Mouse (Mus musculus) left cerebral cortex, postnatal 25 days (tissue): ENCODE data around the gene Cd82. TPM values are rescaled to one million over a fixed set of nuclear protein-coding genes. Genes with fewer than 3 reads are reported as not detected.
A peak's percentile ranks its signal among the peaks of the same experiment; 100 is the strongest.

ENCODE experiments used
- DNase-seq, 2 experiments: peaks; one replicate each; pipeline ENCODE4 v3.0.0; 2022; ENCODE audit warnings: low spot score in 2 of 2, mixed read lengths in 1 of 2
- intact Hi-C: fragments of 180-260 bp; cut with DNase I; formaldehyde crosslinking; loops from one replicate; pipeline ENCODE4 v1.15.1; 2025
- total RNA-seq, 2 experiments: library from RNA; stranded (reverse); gene quantifications; 2 replicates each; pipeline ENCODE4 v1.2.3; 2021

Gene Cd82
- total RNA-seq, 2 experiments from 2014 or later: 15.7 to 16.3 TPM

DNA sequence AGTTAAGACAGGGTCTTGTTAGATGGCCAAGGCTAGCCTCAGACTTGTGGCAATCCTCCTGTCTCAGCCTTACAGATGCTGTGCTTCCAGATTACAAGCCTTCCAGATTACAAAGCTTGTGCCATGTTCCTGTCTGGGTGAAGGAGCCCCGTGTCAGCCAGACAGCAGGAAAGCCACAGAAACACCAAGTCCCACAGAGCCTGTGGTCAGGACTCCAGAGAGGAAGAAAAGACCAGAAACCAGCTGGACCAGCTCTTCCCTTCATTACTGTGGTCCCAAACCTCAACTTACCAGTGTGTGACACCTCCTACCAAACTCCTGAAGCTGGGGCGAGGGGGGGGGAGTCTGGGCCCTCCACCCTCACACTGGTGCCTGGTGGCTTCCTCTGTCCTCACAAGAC lies 13.3 kb downstream of the Cd82 start:
- DNase-seq: no peak
- intact Hi-C loops: no loop called here

GRCm38 (mm10) chr2:93448774-93449173 lies 14.2 kb downstream of the Cd82 start:
- DNase-seq: no peak
- intact Hi-C loops: no loop called here

- intact Hi-C loops: no loop called here
Measured at GRCm38 (mm10) chr2:93447500-93448249, 15.3 kb downstream of the Cd82 start.

GRCm38 (mm10) chr2:93446606-93447353 lies 16.2 kb downstream of the Cd82 start:
- intact Hi-C loops: no loop called here

More at GRCm38 (mm10) chr2:93447500-93448249, 15.3 kb downstream of the Cd82 start:
- DNase-seq: no peak

DNA sequence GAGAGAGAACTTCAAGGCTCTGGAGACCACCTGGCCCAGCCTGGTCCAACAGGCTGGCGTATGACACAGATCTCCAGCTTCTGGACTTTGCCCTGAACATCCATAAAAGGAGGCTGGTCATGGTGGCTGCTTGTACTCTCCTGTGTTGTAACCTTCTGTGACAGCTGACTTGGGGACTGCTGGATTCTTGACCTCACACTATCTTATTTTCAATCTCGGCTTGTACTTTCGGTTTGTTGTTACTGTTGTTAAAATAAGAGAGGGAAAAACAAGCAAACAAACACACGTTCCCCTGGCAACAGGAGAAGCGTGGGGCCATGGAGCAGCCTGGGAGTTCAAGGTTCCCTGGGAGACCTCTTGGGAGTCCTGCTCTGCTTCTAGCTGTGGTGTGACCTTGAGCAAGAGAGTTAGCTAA lies 17.7 kb downstream of the Cd82 start:
- DNase-seq: no peak
- intact Hi-C loops: no loop called here

More at GRCm38 (mm10) chr2:93446606-93447353, 16.2 kb downstream of the Cd82 start:
- no peak for DNase-seq

GRCm38 (mm10) chr2:93444280-93444679 lies 18.7 kb downstream of the Cd82 start:
- DNase-seq: no peak
- intact Hi-C loops: no loop called here

GRCm38 (mm10) chr2:93443106-93443505 lies 19.8 kb downstream of the Cd82 start:
- no peak for DNase-seq
- intact Hi-C loops: no loop called here

DNA sequence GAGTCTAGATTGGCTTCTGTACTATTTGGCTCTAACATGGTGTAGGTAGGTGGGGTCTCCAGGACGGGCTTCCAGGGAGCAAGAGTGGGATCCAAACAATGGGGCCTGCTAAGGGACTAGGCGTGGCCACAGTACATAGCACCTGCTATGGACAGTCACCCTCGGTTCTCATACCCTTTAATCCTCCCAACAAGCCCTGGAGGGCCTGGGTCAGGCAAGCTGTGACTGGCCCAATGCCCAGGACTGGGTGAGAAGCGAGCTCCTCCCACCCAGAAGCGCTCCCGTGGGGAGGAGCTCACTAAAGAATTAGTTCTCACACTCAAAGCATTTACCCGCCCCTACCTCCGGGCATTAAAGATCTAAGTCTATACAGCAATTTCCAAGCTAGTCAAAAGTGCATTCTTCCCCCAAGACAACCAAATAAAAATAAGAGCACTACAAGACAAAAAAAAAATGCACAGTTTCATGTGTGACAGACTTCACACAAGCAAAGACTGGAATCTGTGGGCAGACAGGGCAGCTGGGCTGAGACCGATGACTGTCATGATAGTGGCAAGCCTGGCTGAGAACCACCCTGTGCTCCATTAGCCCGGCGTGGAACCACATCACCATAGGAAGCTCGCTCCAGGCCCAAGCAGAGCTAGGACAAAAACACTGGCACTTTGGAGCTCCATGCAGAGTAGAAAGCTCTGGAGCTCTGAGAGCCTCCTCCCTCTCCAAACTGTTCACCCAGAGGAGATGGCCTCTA lies 23.0 kb downstream of the Cd82 start:
- intact Hi-C loops: no loop called here
- no peak for DNase-seq

DNA sequence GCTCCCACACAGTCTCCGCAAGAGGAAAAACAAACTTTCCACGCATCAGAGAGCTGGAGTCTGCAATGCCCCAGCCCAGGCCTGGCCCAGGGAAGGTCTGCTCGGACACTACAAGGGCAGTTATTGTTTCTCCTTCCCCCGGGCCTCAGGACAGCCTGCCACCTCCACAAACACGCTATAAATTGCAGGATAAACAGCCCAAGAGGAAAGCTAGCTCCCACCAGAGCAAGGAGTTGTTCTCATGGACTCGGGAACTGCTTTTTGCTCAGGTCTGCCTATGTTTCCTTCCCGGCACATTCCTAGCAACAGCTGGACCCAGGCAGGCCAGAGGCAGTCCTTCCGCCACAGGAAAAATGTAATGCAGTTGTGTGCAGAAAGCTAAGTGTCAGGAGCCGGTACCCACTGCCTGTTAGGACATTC lies 23.6 kb downstream of the Cd82 start:
- no peak for DNase-seq
- intact Hi-C loops: no loop called here

DNA sequence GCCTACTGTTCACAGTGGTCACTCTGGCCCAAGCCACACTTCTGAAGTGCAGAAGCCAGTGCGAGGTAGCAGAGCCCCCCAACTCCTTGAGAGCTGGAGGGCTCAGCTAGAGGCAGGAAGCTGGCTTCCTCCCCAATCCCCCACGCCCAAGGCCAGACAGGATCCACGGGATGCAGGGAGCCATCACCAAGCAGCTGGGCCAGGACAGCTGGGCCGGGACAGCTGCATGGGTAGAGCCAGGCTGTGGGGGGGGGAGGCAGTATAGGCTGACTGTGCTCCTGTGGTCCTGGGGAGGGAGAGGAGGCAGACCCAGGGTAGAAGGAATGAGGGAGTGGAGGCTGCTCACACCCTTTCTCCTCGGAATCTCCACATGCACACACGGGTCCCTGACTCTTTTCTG lies 24.6 kb downstream of the Cd82 start:
- no peak for DNase-seq
- intact Hi-C loops: no loop called here

DNA sequence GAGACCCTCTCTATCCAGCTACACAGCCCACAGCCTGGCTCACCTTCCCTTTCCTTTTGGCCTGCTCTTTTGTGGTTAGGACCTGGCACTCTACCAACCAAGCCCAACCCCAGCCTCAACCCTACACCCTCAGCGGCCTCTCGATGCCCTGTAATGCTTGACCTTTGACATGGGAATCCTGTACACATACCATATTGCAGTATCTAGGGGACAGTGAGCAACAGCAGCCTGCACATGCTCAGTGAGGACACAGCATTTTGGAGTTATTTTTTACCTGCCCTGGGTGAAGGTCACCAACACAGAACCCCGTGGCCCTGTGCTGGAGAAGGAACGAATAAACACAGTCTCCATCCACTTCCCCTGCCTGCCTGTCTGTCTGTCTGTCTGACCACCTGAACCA lies 27.4 kb downstream of the Cd82 start:
- intact Hi-C loops: no loop called here
- DNase-seq: no peak

DNA sequence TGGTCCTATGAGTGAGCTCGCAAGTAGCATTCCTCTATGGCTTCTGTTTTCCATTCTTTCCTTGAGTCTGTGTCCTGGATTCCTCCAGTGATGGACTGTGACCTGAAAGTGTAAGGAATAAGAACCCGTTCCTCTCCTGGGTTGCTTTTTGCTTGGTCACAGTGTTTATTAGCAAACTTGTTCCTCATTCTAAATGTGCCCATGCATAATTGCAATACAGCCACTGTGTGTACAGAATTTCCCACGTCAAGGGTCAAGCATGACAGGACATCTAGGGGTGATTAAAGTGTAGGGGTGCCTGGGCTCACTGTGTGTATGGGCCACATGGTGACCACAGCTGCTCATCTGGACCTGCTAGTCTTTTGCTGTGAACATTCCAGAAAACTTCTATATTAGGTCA lies 28.0 kb downstream of the Cd82 start:
- DNase-seq: no peak
- intact Hi-C loops: no loop called here

DNA sequence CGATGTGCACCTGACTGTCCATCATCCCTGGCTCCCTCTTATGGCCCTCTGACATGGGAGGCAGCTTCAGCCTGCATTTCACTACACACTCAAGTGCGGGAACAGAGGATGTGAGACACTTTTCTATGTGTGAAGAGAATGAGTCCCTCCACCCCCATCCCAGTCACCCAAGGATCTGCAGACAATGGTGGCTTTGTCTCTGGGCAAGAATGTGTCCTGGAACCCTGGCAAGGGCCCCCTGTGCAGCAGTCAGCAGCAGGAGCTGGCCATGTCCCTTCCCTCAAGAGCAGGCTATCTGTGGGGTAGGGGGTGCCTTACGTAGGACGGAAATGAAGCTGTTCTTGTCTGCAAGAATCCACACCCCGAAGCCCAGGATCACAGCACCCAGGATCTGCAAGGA lies 29.4 kb downstream of the Cd82 start:
- intact Hi-C loops: no loop called here

DNA sequence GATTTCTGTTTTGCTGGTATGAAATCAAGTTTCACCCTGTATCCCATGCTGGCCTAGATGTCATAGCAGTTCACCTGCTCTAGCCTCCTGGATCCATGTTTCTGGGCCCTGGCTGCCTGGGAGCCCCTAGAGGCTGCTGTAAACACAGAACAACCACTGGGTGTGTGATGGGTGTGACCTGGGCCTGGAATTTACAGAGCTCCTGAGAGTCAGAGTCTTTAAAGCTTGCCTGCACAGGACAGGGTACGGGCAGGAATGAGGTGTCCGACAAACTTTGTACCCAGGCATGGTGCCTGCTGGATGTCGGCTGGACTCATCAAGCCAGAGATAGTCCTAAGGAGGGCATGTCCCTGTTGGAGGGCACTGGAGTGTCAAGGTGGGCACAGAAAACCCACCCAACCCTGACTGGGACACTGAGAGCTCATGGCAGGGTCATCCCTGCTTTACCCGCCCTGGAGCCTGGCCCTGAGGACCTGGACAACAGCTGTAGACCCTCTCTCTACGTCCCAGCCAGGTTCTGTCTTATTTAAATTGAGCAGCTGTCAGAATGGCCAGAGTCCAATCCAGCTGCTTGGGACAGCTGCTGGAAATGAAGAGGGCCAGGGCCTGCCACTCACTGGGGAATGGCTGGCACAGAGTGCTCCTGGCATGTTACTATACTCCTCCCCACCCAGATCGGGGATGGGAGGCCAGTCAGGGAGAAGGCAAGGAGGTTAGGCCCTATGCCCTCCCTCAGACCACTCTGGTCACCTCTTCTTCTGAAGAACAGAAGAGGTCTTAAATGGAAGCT lies 30.1 kb downstream of the Cd82 start:
- intact Hi-C loops: no loop called here
- DNase-seq: peak in 1 of 2 experiments; percentile 19

More for the DNA sequence above, 29.4 kb downstream of the Cd82 start:
- no peak for DNase-seq

DNA sequence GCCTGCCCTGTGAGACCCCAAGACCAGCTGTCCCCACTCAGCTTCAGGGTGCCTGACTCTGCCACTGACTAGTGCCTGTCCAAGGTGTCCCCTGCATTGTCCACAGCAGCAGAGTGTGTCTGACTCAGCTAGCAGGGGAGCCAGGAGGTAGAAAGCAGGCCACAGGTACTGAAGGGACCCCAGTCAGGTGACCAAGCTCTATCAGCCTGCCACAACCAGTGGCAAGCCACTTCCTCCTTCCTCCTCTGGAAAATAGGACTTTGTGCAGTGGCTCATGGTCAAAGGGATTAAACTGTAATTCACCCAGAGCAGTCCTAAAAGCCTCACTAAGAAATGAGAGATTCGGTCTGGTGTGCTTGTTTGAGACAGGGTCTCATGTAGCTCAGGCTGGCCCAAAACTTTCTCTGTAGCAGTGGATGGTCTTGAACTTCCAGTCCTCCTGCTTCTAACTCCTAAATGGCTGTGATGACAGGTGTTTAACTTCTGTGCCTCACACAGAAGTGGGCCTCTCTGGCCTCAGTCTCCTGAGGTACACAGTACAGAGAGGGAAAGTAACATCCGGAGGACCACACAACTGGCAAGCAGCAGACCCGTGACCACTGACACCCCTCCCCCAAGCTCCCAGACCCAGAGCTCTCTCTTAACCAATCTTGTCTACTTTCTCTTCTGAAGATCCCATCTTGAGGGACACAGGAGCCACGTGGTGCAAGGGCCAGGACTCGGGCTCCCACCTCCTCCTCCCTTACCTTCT lies 31.2 kb downstream of the Cd82 start:
- DNase-seq: no peak
- intact Hi-C loops: no loop called here

GRCm38 (mm10) chr2:93430993-93431392 lies 31.9 kb downstream of the Cd82 start:
- intact Hi-C loops: no loop called here
- DNase-seq: no peak

DNA sequence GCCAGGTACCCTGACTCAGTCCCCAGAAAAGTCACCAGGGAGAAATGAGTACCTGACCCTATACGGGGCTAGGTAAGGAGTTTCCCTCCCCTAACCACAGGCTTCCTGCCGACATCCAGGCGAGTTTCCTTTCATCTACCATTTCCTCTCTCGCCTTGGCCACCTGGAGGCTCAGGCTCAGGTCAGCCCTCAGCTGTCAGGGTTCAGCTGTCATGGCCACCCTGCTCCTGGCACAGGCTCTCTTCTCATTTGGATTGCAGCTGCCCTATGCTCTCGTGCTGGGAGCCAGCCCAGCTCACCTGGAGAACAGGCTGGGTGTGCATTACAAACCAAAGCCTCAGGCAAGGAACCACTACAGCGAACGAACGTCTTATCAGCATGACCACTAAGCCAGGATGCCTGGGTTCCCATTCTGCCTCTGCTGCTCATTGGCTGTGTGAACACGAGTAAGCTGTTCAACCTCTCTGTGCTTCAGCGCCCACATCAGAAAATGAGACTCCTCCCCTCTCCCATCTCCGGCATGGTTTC lies 34.9 kb downstream of the Cd82 start:
- no peak for DNase-seq
- intact Hi-C loops: no loop called here

DNA sequence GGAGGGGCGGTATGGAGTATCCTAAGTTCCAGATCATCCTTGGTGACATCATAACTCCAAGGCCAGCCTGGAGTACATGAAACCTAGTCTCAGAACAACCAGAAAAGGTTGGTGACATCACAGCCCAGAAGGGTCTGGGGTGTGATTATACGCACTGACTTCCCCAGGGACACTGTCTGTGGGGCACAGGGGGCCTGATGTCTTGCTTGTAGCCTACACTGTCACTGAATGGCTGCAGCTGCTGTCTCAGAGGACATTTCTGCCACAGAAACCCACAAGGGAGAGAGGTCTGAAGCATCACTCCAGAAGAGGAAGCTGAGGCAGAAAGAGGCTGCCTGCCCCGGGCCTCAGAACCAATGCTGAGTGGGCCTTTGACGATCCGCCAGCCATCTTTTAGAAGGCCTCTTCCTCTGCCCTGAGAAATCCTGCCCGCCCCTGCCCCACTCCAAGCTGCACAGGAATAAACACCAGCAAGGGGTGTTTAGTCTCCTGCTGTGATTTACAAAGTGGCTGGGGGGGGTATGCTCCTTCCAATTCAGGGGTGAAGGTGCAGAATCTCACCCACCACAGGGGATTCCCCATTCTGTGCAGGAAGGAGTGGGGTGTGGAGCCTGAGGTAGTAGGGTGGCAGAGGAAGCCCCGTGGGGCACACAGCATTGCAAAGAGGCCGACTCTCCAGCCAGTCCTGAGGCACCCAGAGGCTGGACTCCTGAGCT lies 35.8 kb downstream of the Cd82 start:
- no peak for DNase-seq
- intact Hi-C loops: no loop called here
